Mouse (Mus musculus) mammary gland, adult 2 months (tissue): ENCODE results near the gene Usp25. TPM values are rescaled to one million over a fixed set of nuclear protein-coding genes. Genes with fewer than 3 reads are reported as not detected.

Experiments used
- polyA plus RNA-seq: library from polyadenylated mRNA; depleted of rRNA; stranded (reverse); fragments of >200 nt; gene quantifications from 2 replicates; pipeline ENCODE4 v1.2.3, GENCODE M21; 2012; ENCODE audit warnings: low replicate concordance; rRNA removed

Gene Usp25
- 17.4 and 19.2 TPM in 2 replicates for polyA plus RNA-seq

GRCm38 (mm10) chr16:77013427-77014320, at the start of gene Usp25:
Gene Usp25 (plus strand): TSS chr16:77013706.

